Mouse (Mus musculus) neural tube, postnatal 0 days (tissue): Measurements from ENCODE around the gene Scgb2b15. TPM values are rescaled to one million over a fixed set of nuclear protein-coding genes. Genes with fewer than 3 reads are reported as not detected.

Experiments
- polyA plus RNA-seq: library from polyadenylated mRNA; unstranded; fragments of >200 nt; fragmentation: Nextera tagmentation; extraction: Ambion mirVana; gene quantifications from 2 replicates; pipeline ENCODE4 v1.2.1, GENCODE M21; 2015

Gene Scgb2b15
- polyA plus RNA-seq: not detected in 2 replicates

GRCm38 (mm10) chr7:32829562-32829961, at the start of gene Scgb2b15:
TSS of gene Scgb2b15 (minus strand) at chr7:32829662.

GRCm38 (mm10) chr7:32836254-32836653, 6.8 kb upstream of the Scgb2b15 start, which contains the start of gene Scgb1b15:
TSS of gene Scgb1b15 (plus strand) at chr7:32836554.

Other genes starting within 250 kb of the Scgb2b15 start
- gene Scgb1b15, start 6.9 kb upstream of the Scgb2b15 start, polyA plus RNA-seq: not detected in 2 replicates
- gene Scgb2b17, start 226.9 kb upstream of the Scgb2b15 start, polyA plus RNA-seq: not detected in 2 replicates
- not detected in 2 replicates for gene Scgb1b17, start 233.8 kb upstream of the Scgb2b15 start, polyA plus RNA-seq